Mouse (Mus musculus) thymus, postnatal 36 days (tissue): Measurements from ENCODE around the gene Cops6.

Source experiments
- DNase-seq, 2 experiments: peaks; one replicate each; pipeline ENCODE4 v3.0.0; 2022; ENCODE audit warnings: mixed read lengths in 2 of 2

The Cops6 gene

DNA sequence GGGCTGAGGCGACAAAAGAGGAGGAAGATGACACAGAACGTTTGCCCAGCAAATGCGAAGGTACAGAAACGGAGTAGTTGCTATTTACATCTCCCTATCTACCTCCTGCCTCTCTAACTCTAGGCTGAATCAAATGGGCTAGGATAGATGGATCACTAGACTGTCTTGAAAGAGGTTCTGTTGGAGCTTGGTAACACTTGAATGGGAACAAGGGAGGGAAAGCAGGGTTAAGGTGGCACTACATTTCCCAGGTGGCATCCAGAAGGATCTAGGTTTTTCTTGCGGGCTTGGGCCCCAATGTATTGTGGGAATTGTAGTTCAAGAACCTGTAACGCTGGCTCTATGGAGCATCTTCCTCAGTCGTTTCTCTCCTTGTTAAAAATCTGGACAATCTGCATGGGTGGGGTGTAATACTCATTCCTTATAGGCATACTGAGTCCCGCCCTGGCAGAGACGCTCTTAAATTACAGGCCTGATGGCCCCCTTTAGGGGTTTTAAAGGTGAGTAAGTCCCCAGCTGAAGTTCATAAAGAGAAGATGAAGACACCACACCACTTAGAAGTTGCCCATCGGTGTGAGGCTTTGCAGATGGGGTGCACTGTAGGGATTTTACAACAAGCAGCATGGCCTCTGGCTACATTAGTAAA is 26.9 kb downstream of the Cops6 start:
- peak; percentile 53 to 63 for DNase-seq

DNA sequence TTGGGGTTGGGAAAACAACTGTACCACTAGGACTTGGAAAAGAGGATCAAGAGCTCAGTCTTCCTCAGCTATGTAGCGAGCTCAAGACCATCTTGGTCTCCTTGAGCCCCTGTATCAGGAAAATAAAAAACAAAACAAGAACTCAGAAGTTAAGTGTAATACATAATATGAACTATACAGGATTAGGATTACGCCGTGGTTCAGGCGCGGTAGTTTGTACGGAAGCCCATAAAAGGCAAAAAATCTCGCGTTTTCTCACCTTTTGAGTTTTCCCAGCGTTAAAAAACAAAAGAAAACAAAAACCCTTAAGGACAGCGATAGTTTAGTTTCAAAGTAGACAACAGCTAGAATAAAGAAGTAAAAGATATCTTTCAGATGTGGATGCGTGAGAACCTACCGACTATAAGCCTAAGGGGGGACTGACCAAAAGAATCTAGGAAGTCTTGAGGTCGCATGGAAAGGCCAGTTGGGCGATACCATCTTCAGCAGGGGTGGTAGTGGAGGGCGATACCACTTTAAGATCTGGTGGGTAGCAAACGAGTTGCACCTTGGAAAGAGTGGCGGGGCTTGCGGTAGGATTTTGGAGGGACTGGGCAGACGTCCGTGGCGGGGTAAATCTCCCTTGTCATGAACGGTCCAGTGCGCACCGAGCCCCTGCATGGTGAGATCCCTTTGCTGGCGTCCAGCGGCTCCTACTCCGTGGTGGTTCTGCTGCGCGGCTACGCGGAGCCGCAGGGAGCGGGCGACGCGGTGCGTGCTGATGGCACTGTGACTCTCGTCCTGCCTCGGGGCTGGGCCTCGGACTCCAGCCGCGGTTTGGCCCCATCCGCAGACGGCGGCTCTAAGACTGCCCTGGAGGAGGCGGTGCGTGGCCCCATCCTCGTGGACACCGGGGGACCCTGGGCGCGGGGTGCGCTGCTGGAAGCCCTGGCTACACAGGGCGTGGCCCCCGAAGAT is 33.2 kb downstream of the Cops6 start, which contains the start of gene Mblac1:
Gene Mblac1 (plus strand): TSS at position 544 of the 957 bp plus-strand sequence.
- peak; percentile 81 to 84 for DNase-seq

DNA sequence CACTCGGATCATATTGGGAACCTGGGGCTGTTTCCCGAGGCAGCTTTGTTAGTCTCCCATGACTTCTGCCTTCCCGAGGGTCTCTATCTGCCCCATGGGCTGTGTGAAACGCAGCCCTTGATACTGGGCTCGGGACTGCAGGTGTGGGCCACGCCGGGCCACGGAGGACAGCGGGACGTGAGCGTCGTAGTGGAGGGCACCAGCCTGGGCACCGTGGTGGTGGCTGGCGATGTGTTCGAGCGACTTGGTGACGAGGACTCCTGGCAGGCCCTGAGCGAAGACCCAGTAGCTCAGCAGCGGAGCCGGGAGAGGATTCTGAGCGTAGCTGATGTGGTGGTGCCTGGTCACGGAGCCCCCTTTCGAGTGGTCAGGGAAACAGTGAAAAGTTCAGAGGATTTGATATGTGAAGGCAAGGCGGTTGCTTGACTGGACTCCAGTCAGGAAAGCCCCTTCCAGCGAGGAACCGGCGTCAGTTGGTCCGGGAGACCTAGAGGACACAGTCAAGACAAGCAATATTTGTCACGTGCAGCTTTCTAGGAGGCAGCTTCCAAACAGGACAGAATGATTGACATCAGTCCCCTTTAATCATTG is 34.0 kb downstream of the Cops6 start:
- no peak for DNase-seq

DNA sequence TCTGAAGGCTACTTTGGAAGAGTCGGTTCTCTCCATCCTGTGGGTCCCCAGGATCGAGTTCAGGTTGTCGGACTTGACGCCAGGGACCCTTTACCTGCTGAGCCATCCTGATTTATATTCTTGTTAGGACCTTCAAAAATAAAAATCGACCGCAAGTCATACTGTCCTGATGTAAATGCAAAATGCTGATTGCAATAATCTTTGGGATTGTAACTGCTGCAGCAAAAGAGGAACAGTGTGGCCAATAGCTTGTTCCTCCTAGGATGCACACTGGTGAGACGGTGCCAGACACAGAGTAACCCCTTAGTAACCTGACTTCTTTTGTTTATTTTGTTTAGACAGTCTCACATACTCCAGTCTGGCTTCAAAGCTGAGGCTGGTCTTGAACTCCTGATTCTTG is 34.6 kb downstream of the Cops6 start:
- no peak for DNase-seq

DNA sequence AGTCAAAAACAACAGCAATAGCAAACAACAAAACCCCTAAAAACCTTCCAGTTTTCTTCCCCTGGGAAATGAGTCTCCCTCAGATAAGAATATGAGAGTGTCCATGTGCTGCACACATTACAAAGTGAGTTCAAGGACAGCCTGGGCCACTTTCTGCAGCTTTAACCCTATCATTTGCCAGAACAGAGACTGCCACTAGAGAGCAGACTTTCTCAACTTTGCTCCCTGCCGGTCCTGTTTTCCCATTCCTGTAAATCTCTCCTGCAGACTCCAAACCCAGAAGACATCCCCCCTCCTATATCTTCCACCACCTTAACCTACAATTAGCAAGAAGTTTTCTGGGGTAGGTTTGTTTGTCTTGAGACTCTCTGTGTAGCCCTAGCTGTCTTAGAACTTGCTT is 38.7 kb downstream of the Cops6 start:
- no peak for DNase-seq

DNA sequence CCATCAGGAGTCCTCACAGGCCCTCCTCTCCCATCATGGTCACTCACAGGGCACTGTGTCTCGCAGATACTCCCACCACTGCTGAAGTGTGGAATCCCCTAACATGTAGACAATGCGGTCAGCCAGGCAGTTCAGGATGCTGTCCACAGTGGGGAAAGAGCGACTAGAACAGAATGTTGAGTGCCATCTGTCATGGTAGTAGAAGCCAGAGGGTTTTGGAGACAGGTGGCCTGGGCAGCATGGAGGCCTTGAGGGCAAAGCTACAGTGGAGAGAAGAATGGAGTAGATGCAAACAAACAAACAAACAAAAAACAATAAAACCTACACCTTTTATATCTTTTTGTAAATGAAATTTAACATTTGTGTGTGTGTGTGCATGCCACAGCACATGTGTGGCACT is 41.2 kb downstream of the Cops6 start:
- no peak for DNase-seq

DNA sequence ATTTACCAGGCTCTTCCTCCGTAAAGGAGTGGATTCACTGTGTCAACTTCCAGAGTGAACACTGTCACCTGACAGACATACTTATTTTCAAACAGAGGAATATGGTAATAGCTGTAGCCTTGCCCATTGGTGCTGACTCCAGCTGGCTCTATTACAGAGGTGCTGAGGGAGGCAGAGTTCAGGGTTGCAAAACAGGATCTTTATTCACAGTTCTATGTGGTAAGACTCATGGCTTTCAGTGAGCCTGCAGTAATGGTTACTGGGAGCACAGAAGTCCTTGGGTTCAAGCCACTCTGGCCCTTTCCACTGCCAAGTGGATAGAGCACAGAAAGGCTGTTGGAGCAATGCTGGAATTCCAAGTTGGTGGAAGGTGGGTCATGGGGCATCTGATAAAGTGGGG is 46.4 kb downstream of the Cops6 start:
- DNase-seq: no peak

DNA sequence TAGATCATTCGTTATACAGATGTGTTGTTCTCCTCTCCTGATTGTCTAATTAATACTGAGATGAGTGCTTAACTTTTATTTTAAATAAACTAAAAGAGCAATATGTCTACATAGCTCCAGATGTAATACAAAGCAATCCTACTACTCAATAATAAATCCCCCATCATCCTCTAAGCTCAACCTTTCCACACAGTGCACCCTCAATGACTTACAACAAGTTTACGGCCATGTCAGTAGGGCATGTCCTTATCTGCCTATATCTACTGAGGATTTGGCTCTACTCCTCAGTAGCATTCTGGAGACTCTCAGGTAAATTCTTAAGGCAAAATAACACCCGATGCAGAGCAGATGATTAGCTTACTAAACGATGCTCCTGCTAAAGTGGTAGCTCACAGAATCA is 47.0 kb downstream of the Cops6 start:
- DNase-seq: no peak
